Mouse (Mus musculus) stomach, embryonic 16.5 days (tissue): ENCODE results near the gene Zfp609. TPM values are rescaled to one million over a fixed set of nuclear protein-coding genes. Genes with fewer than 3 reads are reported as not detected.
"Not testable (repeated sequence)": the region's sequence is repeated elsewhere in the genome, so short reads cannot be mapped to it uniquely, and the experiment has no call there.

Experiments used
- ATAC-seq: fragments of 200-750 bp; cut with Nextera tagmentation; 2 replicates; pipeline ENCODE4 v1.8.0; 2017; ENCODE audit warnings: moderate number of reproducible peaks, moderate TSS enrichment; ENCODE audit not compliant: insufficient read depth, low FRiP score
- H3K27ac ChIP-seq: fragments of 300-500 bp; sonication (generic); 2 replicates; pipeline ENCODE4 v1.5.1; 2014; ENCODE audit warnings: low read length
- H3K27me3 ChIP-seq: fragments of 300-500 bp; sonication (generic); 2 replicates; pipeline ENCODE4 v1.6.1; 2014; ENCODE audit warnings: low read length, control low read depth, mixed read lengths; ENCODE audit not compliant: control insufficient read depth, insufficient read depth
- H3K36me3 ChIP-seq: fragments of 300-500 bp; sonication (generic); 2 replicates; pipeline ENCODE4 v1.6.1; 2014; ENCODE audit warnings: low read length; ENCODE audit not compliant: control insufficient read depth, insufficient read depth
- H3K4me1 ChIP-seq: fragments of 300-500 bp; sonication (generic); 2 replicates; pipeline ENCODE4 v1.6.1; 2014; ENCODE audit warnings: low read length, control low read depth, mixed read lengths; ENCODE audit not compliant: control insufficient read depth, insufficient read depth
- H3K4me2 ChIP-seq: fragments of 300-500 bp; sonication (generic); 2 replicates; pipeline ENCODE4 v1.6.1; 2014; ENCODE audit warnings: low read depth, low read length, mixed read lengths
- H3K4me3 ChIP-seq: fragments of 300-500 bp; sonication (generic); replicated peaks from 2 replicates; pipeline ENCODE4 v1.5.1; 2014; ENCODE audit warnings: mild to moderate bottlenecking, low read length
- H3K9ac ChIP-seq: fragments of 300-500 bp; sonication (generic); 2 replicates; pipeline ENCODE4 v1.6.1; 2014; ENCODE audit warnings: low read length
- H3K9me3 ChIP-seq: fragments of 300-500 bp; sonication (generic); replicated peaks from 2 replicates; pipeline ENCODE4 v1.6.1; 2016; ENCODE audit warnings: low read length, control low read depth; ENCODE audit not compliant: control insufficient read depth
- WGBS: fragments of 180-500 bp; shearing (Covaris S2); extraction: QIAGEN DNeasy Blood & Tissue Kit; methylation state at CpG from one replicate; pipeline ENCODE4 v1.1.7; 2014; 5-methylcytosine and 5-hydroxymethylcytosine counted together
- polyA plus RNA-seq: library from polyadenylated mRNA; unstranded; fragments of >200 nt; fragmentation: Nextera tagmentation; extraction: Ambion mirVana; gene quantifications from 2 replicates; pipeline ENCODE4 v1.2.1, GENCODE M21; 2015

Gene Zfp609
- polyA plus RNA-seq, 1 experiment from 2014 or later, result 5.0 TPM

- no peaks in the 10 kb centered on the region for H3K4me1 ChIP-seq
- no peaks in the 10 kb centered on the region; the same call in 1 of the 2 replicates for H3K36me3 ChIP-seq
- no peaks in the 10 kb centered on the region for H3K9me3 ChIP-seq
- no peak for ATAC-seq
- H3K27me3 ChIP-seq, result no peaks in the 10 kb centered on the region
- no peak overlapping the region for H3K27ac ChIP-seq
- no peak overlapping the region for H3K9ac ChIP-seq
- no peak overlapping the region for H3K4me3 ChIP-seq
- no peak overlapping the region for H3K4me2 ChIP-seq
Measured at GRCm38 (mm10) chr9:65697992-65698391, 129.4 kb downstream of the Zfp609 start.

GRCm38 (mm10) chr9:65697356-65697755, 130.0 kb downstream of the Zfp609 start:
- WGBS, result 85% methylated on average over 7 of the region's 7 CpGs
- H3K9ac ChIP-seq, result no peak overlapping the region
- no peak overlapping the region for H3K4me3 ChIP-seq
- no peaks in the 10 kb centered on the region for H3K4me1 ChIP-seq
- ATAC-seq, result no peak
- no peak overlapping the region for H3K4me2 ChIP-seq
- H3K9me3 ChIP-seq, result no peaks in the 10 kb centered on the region
- H3K27me3 ChIP-seq, result no peaks in the 10 kb centered on the region
- no peak overlapping the region for H3K27ac ChIP-seq
- H3K36me3 ChIP-seq, result no peaks in the 10 kb centered on the region; the same call in 1 of the 2 replicates

GRCm38 (mm10) chr9:65696337-65696736, 131.0 kb downstream of the Zfp609 start:
- Histone ChIP-seq H3K9me3 (no peaks in the 10 kb centered on the region), H3K36me3 (no peaks in the 10 kb centered on the region), H3K9ac (no peak overlapping the region), H3K4me3 (no peak overlapping the region), H3K27me3 (no peaks in the 10 kb centered on the region), H3K27ac (peak overlapping the region; percentile 48), H3K4me1 (no peaks in the 10 kb centered on the region), H3K4me2 (no peak overlapping the region)
- ATAC-seq, result no peak

- no peaks in the 10 kb centered on the region for H3K4me1 ChIP-seq
- no peaks in the 10 kb centered on the region for H3K27me3 ChIP-seq
- no peaks in the 10 kb centered on the region for H3K36me3 ChIP-seq
- H3K9ac ChIP-seq, result no peak overlapping the region
- H3K27ac ChIP-seq, result peak overlapping the region; percentile 48
- ATAC-seq, result peak; percentile 19; the same call in 1 of the 2 replicates
- H3K4me3 ChIP-seq, result no peak overlapping the region
- H3K9me3 ChIP-seq, result no peaks in the 10 kb centered on the region
- WGBS, result 60% methylated on average over 3 of the region's 3 CpGs
- no peak overlapping the region for H3K4me2 ChIP-seq
Measured at GRCm38 (mm10) chr9:65695646-65696045, 131.7 kb downstream of the Zfp609 start.

- H3K36me3 ChIP-seq, result 0 out of 2 replicates have a peak, but pooled peaks cover 3% of the 10 kb centered on the region
- ATAC-seq, result 0 out of 2 replicates have a peak, but pooled peaks have one; percentile 23
- no peaks in the 10 kb centered on the region for H3K9me3 ChIP-seq
- H3K9ac ChIP-seq, result no peak overlapping the region
- H3K4me3 ChIP-seq, result no peak overlapping the region
- 32% methylated on average over 5 of the region's 5 CpGs for WGBS
- no peak overlapping the region for H3K4me2 ChIP-seq
- no peak overlapping the region for H3K27ac ChIP-seq
- H3K27me3 ChIP-seq, result no peaks in the 10 kb centered on the region
- H3K4me1 ChIP-seq, result no peaks in the 10 kb centered on the region
Measured at GRCm38 (mm10) chr9:65692959-65693603, 134.3 kb downstream of the Zfp609 start.

GRCm38 (mm10) chr9:65692466-65692865, 134.9 kb downstream of the Zfp609 start:
- no peaks in the 10 kb centered on the region for H3K27me3 ChIP-seq
- H3K9me3 ChIP-seq, result no peaks in the 10 kb centered on the region
- ATAC-seq, result no peak
- no peaks in the 10 kb centered on the region for H3K4me1 ChIP-seq
- WGBS, result 37% methylated on average over 3 of the region's 3 CpGs
- H3K9ac ChIP-seq, result no peak overlapping the region
- no peak overlapping the region for H3K27ac ChIP-seq
- 0 out of 2 replicates have a peak, but pooled peaks cover 3% of the 10 kb centered on the region for H3K36me3 ChIP-seq
- H3K4me3 ChIP-seq, result no peak overlapping the region
- no peak overlapping the region for H3K4me2 ChIP-seq

- not testable (repeated sequence) for ATAC-seq, H3K9ac ChIP-seq, H3K4me1 ChIP-seq, H3K27ac ChIP-seq, H3K9me3 ChIP-seq, H3K36me3 ChIP-seq, H3K4me3 ChIP-seq, H3K4me2 ChIP-seq, H3K27me3 ChIP-seq
- WGBS, result 64% methylated on average over 2 of the region's 2 CpGs
Measured at GRCm38 (mm10) chr9:65689869-65690268, 137.5 kb downstream of the Zfp609 start.

- ATAC-seq, result no peak
- H3K27me3 ChIP-seq, result no peaks in the 10 kb centered on the region
- H3K4me3 ChIP-seq, result no peak overlapping the region
- no peak overlapping the region for H3K4me2 ChIP-seq
- H3K9me3 ChIP-seq, result no peaks in the 10 kb centered on the region
- peaks cover 20% of the 10 kb centered on the region for H3K4me1 ChIP-seq
- 79% methylated on average over 2 of the region's 2 CpGs for WGBS
- no peak overlapping the region for H3K27ac ChIP-seq
- no peak overlapping the region for H3K9ac ChIP-seq
- H3K36me3 ChIP-seq, result peaks cover 8% of the 10 kb centered on the region; the same call in 1 of the 2 replicates
Measured at GRCm38 (mm10) chr9:65684704-65685103, 142.7 kb downstream of the Zfp609 start.

GRCm38 (mm10) chr9:65682994-65683393, 144.4 kb downstream of the Zfp609 start:
- 63% methylated on average over 1 of the region's 1 CpGs for WGBS
- Histone ChIP-seq H3K9ac (no peak overlapping the region), H3K4me2 (no peak overlapping the region), H3K9me3 (no peaks in the 10 kb centered on the region), H3K27me3 (no peaks in the 10 kb centered on the region), H3K4me1 (peaks cover 36% of the 10 kb centered on the region), H3K27ac (no peak overlapping the region), H3K4me3 (no peak overlapping the region), H3K36me3 (peaks cover 5% of the 10 kb centered on the region; the same call in 1 of the 2 replicates)
- ATAC-seq, result no peak
